Mouse (Mus musculus): ENCODE measurements at regions not wholly inside any gene's neighbourhood (a gene's known extent, or its start where the extent isn't known, plus 50 kb on each side); places are given as distances from the start of the nearest gene placed in this dataset.

GRCm38 (mm10) chr10:21763017-21763964 is 118.7 kb upstream of the Sgk1 start:
- no peak for TF ChIP-seq POLR2A (IDR thresholded peaks at IDR 0.05; ENCODE audit: insufficient read length, low read depth)
- TF ChIP-seq USF1 (IDR thresholded peaks at IDR 0.05; ENCODE audit: low read depth) = no peak
- TF ChIP-seq TCF12 (IDR thresholded peaks at IDR 0.05; ENCODE audit: insufficient read depth, poor library complexity, severe bottlenecking) = no peak
- TF ChIP-seq POLR2AphosphoS2 (IDR thresholded peaks at IDR 0.05; ENCODE audit: insufficient read length, low read depth) = no peak
- TF ChIP-seq MYOG (IDR thresholded peaks at IDR 0.05; ENCODE audit: control insufficient read depth in 1 of 3, insufficient read depth in 1 of 3, insufficient read length in 2 of 3, low read depth in 2 of 3) = no peak
- TF ChIP-seq MAX (IDR thresholded peaks at IDR 0.05; ENCODE audit: low read depth) = no peak
- no peak for TF ChIP-seq SRF (IDR thresholded peaks at IDR 0.05; ENCODE audit: control insufficient read depth, insufficient read length, low read depth)
- TF ChIP-seq E2F4 (IDR thresholded peaks at IDR 0.05; ENCODE audit: insufficient read depth) = no peak
- TF ChIP-seq TCF3 (IDR thresholded peaks at IDR 0.05; ENCODE audit: insufficient read length, low read depth) = no peak
- no peak for TF ChIP-seq MYOD1 (IDR thresholded peaks at IDR 0.05; ENCODE audit: control insufficient read depth in 1 of 3, insufficient read length in 2 of 3, low read depth in 2 of 3)
- no peak for TF ChIP-seq CEBPB (IDR thresholded peaks at IDR 0.05; ENCODE audit: insufficient read depth, poor library complexity, severe bottlenecking)
